Mouse (Mus musculus) lung, postnatal 0 days (tissue): ENCODE results near the gene Nmnat3.

Source experiments
- CTCF ChIP-seq: IDR thresholded peaks from 2 replicates; pipeline ENCODE4 v1.5.1; 2016; ENCODE audit warnings: antibody characterized with exemption, mild to moderate bottlenecking
- EP300 ChIP-seq: IDR thresholded peaks from 2 replicates; pipeline ENCODE4 v1.6.1; 2016; ENCODE audit warnings: antibody characterized with exemption, mild to moderate bottlenecking, control low read depth

GRCm38 (mm10) chr9:98299235-98299634 lies 12.0 kb downstream of the Nmnat3 start:
- TF ChIP-seq CTCF (no peak), EP300 (no peak)
